Mouse (Mus musculus) midbrain, embryonic 16.5 days (tissue): ENCODE results near the gene Tjp1. TPM values are rescaled to one million over a fixed set of nuclear protein-coding genes. Genes with fewer than 3 reads are reported as not detected.

ENCODE experiments used
- ATAC-seq: fragments of 200-750 bp; cut with Nextera tagmentation; 2 replicates; pipeline ENCODE4 v1.8.0; 2017; ENCODE audit warnings: moderate TSS enrichment
- H3K27ac ChIP-seq: fragments of 300-500 bp; sonication (generic); 2 replicates; pipeline ENCODE4 v1.5.1; 2014; ENCODE audit warnings: mild to moderate bottlenecking, low read length, mixed read lengths
- H3K27me3 ChIP-seq: fragments of 300-500 bp; sonication (generic); 2 replicates; pipeline ENCODE4 v1.6.1; 2014; ENCODE audit warnings: low read depth, low read length, mixed read lengths; ENCODE audit not compliant: control insufficient read depth, insufficient read depth
- H3K36me3 ChIP-seq: fragments of 300-500 bp; sonication (generic); 2 replicates; pipeline ENCODE4 v1.6.1; 2014; ENCODE audit warnings: mild to moderate bottlenecking, low read length, moderate library complexity, mixed read lengths; ENCODE audit not compliant: control insufficient read depth, insufficient read depth
- H3K4me1 ChIP-seq: fragments of 300-500 bp; sonication (generic); 2 replicates; pipeline ENCODE4 v1.6.1; 2014; ENCODE audit warnings: mild to moderate bottlenecking, low read length, mixed read lengths; ENCODE audit not compliant: control insufficient read depth, insufficient read depth
- H3K4me2 ChIP-seq: fragments of 300-500 bp; sonication (generic); 2 replicates; pipeline ENCODE4 v1.6.1; 2014; ENCODE audit warnings: mild to moderate bottlenecking, low read length, mixed read lengths
- H3K4me3 ChIP-seq: fragments of 300-500 bp; sonication (generic); 2 replicates; pipeline ENCODE4 v1.5.1; 2014; ENCODE audit warnings: low read depth, mild to moderate bottlenecking, low read length, moderate library complexity, mixed read lengths
- H3K9ac ChIP-seq: fragments of 300-500 bp; sonication (generic); 2 replicates; pipeline ENCODE4 v1.6.1; 2014; ENCODE audit warnings: low read depth, low read length, mixed read lengths
- H3K9me3 ChIP-seq: fragments of 300-500 bp; sonication (generic); replicated peaks from 2 replicates; pipeline ENCODE4 v1.6.1; 2014; ENCODE audit warnings: mild to moderate bottlenecking, low read length, mixed read lengths; ENCODE audit not compliant: control insufficient read depth, poor library complexity, severe bottlenecking
- WGBS: fragments of 180-500 bp; shearing (Covaris S2); extraction: QIAGEN DNeasy Blood & Tissue Kit; methylation state at CpG from one replicate; pipeline ENCODE4 v1.1.7; 2014; 5-methylcytosine and 5-hydroxymethylcytosine counted together
- polyA plus RNA-seq: library from polyadenylated mRNA; unstranded; fragments of >200 nt; fragmentation: Nextera tagmentation; extraction: Ambion mirVana; gene quantifications from 2 replicates; pipeline ENCODE4 v1.2.1, GENCODE M21; 2015

Tjp1 gene
- polyA plus RNA-seq, 1 experiment from 2014 or later, result 25.7 TPM

DNA sequence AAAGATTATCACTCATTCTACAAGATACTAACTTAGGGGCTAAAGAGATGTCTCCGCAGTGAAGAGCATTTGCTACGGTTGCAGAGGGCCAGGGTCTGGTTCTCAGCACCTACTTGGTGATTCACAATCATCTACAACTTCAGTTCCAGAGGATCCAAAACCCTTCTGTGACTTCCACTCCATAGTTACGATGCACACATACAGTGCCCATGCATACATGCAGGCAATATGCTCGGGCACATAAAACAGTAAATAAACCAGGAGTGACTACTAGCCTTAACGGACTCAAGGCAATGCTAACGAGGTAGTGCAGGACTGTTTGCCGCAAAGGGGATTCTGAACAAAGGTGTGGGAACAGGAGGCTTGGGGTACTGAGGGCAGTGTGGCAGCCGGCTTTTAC lies 7.0 kb downstream of the Tjp1 start:
- no peaks in the 10 kb centered on the region for H3K9me3 ChIP-seq
- H3K4me1 ChIP-seq, result peaks cover 8% of the 10 kb centered on the region
- no peak overlapping the region for H3K4me3 ChIP-seq
- no peaks in the 10 kb centered on the region for H3K27me3 ChIP-seq
- no peak for ATAC-seq
- no peak overlapping the region for H3K9ac ChIP-seq
- H3K4me2 ChIP-seq, result no peak overlapping the region
- 94% methylated on average over 8 of the region's 8 CpGs for WGBS
- no peak overlapping the region for H3K27ac ChIP-seq
- no peaks in the 10 kb centered on the region for H3K36me3 ChIP-seq

DNA sequence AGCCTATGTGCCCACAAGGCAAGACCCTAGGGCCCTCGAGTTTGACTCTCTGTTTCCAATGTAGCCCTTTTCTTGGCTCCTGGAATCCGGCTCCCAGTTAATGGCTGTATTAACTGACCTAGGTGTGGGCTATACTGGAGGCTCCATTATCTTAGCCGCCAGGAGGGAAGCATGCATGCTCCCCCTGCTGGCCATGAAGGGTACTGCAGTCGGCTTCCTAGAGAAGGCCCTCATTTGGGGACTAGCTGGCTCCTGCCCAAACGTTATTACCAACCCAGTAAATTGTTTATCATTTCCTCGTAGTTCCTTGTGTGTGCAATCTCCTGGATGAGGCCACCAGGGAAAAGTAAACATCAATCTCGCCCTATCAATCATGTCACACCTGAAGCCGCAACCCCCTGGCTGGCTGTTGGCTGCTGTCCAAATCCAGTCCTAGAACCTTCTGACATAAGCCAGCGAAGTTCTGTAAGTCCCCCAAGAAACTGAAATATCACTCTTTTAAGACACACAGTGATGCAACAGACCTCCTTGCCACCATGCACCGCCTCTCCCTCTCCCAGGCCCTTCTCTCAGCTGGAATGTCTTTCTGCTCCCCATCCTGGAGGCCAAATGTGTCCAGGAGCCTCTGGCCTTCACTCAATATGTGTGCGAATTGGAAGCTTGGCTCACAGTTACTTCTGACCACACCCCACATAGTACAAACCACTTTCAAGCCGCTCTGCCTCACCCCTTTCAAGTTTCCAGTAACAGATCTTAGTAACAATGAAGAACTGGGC lies 7.6 kb downstream of the Tjp1 start:
- Histone ChIP-seq H3K9ac (no peak overlapping the region), H3K4me1 (peaks cover 2% of the 10 kb centered on the region), H3K27me3 (no peaks in the 10 kb centered on the region), H3K36me3 (no peaks in the 10 kb centered on the region), H3K4me2 (no peak overlapping the region), H3K4me3 (no peak overlapping the region), H3K27ac (no peak overlapping the region), H3K9me3 (no peaks in the 10 kb centered on the region)
- ATAC-seq, result peak; percentile 30; the same call in 1 of the 2 replicates
- 46% methylated on average over 12 of the region's 12 CpGs for WGBS

DNA sequence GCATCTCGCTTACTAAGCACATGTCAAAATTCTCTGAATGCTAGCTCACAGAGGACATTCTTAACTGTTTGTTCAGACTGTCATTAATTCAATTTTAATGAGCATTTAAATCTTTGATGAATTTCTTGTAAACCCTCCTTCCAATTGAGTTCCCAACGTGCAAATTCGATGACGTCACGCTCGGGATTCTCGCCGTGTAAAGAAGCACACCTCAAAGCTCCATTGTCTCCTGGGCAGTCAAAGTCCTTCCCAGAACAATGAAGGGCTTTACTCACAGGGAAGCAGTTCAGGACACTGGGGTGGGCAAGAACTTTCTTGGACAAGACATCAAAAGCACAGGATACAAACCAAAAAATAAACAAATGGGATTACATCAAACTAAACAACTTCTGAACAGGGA lies 10.7 kb downstream of the Tjp1 start:
- Histone ChIP-seq H3K4me3 (no peak overlapping the region), H3K9ac (no peak overlapping the region), H3K27me3 (no peaks in the 10 kb centered on the region), H3K4me2 (no peak overlapping the region), H3K36me3 (no peaks in the 10 kb centered on the region), H3K27ac (no peak overlapping the region), H3K4me1 (peaks cover 9% of the 10 kb centered on the region; the same call in 1 of the 2 replicates), H3K9me3 (no peaks in the 10 kb centered on the region)
- no peak for ATAC-seq
- WGBS, result 20% methylated on average over 8 of the region's 8 CpGs

DNA sequence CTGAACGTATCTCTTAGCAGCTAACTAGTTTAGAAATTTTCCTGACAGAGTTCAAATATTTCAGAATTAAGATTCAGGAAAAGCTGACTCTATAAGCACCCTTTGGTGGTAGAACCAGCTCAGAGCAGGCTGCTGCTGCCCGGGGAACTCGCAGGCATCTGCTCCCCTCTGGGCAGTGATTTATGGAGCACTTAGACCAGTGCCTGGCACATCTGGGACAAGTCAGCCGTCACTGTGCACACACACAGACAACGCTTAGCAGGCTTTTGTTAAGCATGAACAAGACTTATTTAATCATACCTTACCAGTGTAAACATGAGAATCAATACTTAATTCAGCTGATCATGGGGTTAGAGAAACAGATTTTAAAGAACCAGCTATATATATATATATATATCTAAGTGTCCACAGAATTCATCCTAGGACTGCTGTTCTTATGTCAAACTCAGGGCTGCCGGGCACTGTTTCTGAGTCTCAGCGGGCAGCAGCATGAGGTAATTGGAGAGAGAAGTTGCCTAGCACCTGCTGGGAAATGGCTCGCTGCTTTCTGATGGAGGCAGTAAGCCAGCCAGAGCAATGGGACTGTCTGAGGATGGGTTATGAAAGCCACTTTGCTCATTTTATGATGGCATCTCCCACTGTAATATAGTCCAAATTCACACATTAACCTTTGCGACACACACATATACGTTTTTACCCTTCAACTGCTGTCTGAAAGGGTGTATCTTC lies 14.0 kb downstream of the Tjp1 start:
- Histone ChIP-seq H3K4me2 (no peak overlapping the region), H3K9me3 (no peaks in the 10 kb centered on the region), H3K27ac (no peak overlapping the region), H3K4me1 (peaks cover 9% of the 10 kb centered on the region; the same call in 1 of the 2 replicates), H3K27me3 (no peaks in the 10 kb centered on the region), H3K9ac (peak overlapping the region; percentile 26; the same call in 1 of the 2 replicates), H3K36me3 (0 out of 2 replicates have a peak, but pooled peaks cover 2% of the 10 kb centered on the region), H3K4me3 (no peak overlapping the region)
- 52% methylated on average over 10 of the region's 10 CpGs for WGBS
- peak; percentile 47; the same call in 1 of the 2 replicates for ATAC-seq

DNA sequence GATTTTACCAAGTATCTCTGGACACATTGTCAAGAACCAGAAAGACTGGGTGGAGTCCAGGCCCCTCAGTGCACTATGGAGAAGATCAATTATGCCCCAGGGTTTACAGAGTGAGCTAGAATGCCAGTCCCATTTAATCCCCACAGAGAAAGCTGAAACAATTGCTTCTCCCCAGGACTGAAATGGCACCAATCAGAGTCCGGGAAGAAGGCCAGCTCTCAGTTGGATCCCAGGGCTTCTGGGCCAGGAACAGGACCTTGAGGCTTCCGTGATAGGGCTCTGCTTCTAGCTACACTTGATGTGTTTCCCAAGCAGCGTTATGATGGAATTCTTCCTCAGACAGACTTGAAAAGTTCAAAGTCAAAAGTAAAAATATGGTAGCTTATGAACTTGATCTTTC lies 18.2 kb downstream of the Tjp1 start:
- ATAC-seq, result no peak
- 0 out of 2 replicates have a peak, but pooled peaks cover 2% of the 10 kb centered on the region for H3K36me3 ChIP-seq
- no peak overlapping the region for H3K4me2 ChIP-seq
- 47% methylated on average over 3 of the region's 3 CpGs for WGBS
- H3K27ac ChIP-seq, result no peak overlapping the region
- no peaks in the 10 kb centered on the region for H3K27me3 ChIP-seq
- H3K4me1 ChIP-seq, result peaks cover 9% of the 10 kb centered on the region; the same call in 1 of the 2 replicates
- H3K9ac ChIP-seq, result no peak overlapping the region
- no peak overlapping the region for H3K4me3 ChIP-seq
- no peaks in the 10 kb centered on the region for H3K9me3 ChIP-seq

DNA sequence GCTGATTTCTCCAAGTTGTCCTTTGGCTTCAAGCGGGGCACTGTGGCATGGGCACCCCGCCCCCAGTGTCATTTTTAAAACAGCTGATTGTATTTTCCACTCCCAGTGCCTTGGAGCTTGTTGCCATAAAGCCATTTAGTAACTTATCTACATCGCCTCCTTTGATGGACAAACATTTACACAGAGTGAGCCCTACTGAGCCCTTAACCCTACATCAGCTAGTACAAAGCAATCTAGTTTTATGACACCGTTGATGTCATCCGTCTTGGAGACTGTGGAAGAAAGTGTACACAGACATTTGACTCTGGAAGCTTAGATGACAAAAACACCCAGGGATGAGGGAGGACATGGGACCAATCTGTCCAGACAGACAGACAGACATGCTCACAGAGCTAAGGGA lies 20.2 kb downstream of the Tjp1 start:
- H3K4me3 ChIP-seq, result no peak overlapping the region
- 0 out of 2 replicates have a peak, but pooled peaks cover 2% of the 10 kb centered on the region for H3K36me3 ChIP-seq
- no peak overlapping the region for H3K4me2 ChIP-seq
- ATAC-seq, result no peak
- H3K9ac ChIP-seq, result no peak overlapping the region
- no peaks in the 10 kb centered on the region for H3K27me3 ChIP-seq
- peaks cover 2% of the 10 kb centered on the region; the same call in 1 of the 2 replicates for H3K4me1 ChIP-seq
- no peak overlapping the region for H3K27ac ChIP-seq
- H3K9me3 ChIP-seq, result no peaks in the 10 kb centered on the region
- WGBS, result 94% methylated on average over 5 of the region's 5 CpGs

DNA sequence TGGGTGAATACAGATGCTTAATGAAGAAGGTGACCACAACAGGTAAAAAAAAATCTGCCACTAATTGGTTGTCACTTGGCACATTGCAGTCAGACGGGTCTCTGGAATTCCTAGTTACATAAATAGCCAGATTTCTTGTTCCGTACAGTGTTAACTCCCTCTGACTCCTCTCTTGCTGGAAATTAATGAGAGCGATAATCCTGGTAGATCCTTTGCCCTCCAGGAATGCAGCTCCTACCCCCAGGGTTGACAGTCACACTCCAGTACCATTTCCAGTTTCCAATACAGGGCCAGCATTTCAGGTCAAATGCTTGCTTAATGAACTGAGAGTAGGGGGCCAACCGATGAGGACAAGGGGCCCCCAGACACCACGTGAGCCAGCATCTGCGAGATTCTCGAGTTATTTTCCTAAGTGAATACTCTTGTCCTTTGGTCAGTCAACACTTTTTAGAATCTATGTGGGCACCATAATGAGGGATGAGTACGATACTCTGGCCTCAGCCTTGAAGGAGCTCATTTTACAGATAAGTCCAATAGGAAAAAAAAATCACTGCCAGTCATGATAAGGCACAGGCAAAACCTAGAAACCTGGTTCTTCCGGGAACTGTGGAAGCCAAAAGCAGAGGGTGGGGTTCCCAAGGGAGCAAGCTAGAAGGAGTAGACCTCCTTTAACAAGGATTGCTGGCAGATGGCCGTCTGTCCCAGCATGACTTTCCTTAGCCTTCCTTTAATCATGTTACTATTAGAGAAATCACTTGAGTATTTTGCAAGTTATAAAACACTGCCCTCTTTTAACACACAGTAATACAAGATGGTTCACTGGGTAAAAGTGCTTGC lies 24.9 kb downstream of the Tjp1 start:
- Histone ChIP-seq H3K9ac (no peak overlapping the region), H3K36me3 (no peaks in the 10 kb centered on the region), H3K27me3 (no peaks in the 10 kb centered on the region), H3K4me1 (peaks cover 2% of the 10 kb centered on the region; the same call in 1 of the 2 replicates), H3K4me2 (no peak overlapping the region), H3K9me3 (no peaks in the 10 kb centered on the region), H3K27ac (no peak overlapping the region), H3K4me3 (no peak overlapping the region)
- no peak for ATAC-seq
- WGBS, result 66% methylated on average over 10 of the region's 10 CpGs

DNA sequence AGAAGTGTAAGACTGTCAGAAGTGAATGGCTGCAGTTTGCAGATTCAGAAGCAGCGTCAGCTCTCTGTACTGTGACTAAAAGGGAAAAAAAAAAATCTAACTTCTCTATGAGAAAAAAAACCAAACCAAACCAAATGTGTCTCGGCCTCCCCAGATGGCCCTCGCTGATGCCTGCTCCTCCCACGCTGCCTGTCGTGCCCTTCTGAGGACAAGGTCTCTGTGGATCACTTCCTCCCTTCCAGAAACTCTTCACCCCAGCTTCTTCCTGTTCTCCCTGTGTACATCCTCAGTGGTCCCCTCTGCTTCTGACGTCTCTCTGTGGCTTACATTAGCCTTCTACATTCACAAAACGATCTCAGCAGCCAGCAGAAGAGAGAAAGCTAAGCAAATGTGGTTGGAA lies 26.8 kb downstream of the Tjp1 start:
- no peak overlapping the region for H3K9ac ChIP-seq
- H3K4me3 ChIP-seq, result no peak overlapping the region
- H3K9me3 ChIP-seq, result no peaks in the 10 kb centered on the region
- no peak for ATAC-seq
- H3K27ac ChIP-seq, result no peak overlapping the region
- WGBS, result 75% methylated on average over 7 of the region's 7 CpGs
- H3K36me3 ChIP-seq, result no peaks in the 10 kb centered on the region
- no peak overlapping the region for H3K4me2 ChIP-seq
- no peaks in the 10 kb centered on the region for H3K27me3 ChIP-seq
- peaks cover 2% of the 10 kb centered on the region; the same call in 1 of the 2 replicates for H3K4me1 ChIP-seq
